Mouse (Mus musculus): ENCODE results near the gene Nsf.

DNA sequence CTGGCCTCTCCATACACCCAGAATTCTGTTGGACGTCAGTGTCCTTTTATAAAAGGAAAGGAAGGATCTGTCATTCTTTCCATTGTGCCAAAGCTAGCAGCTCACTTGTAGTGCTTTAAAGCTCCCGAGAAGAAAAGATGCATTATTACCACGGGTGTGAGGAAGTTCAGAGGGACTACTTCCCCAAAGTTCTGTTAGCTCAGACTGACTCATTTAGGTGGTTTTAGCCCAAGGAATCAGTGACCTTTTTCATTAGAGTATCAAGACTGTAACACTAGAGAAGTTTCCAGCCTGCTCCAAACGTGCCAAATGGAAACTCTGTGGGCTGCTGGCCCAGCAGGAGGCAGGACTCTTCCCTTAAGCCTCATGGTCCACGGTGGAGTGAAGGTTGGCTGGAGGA is 30.2 kb upstream of the Nsf start:
- TF ChIP-seq ZNF384 (IDR thresholded peaks at IDR 0.05; ENCODE audit: low read depth, low read length) (no peak), MAFK (IDR thresholded peaks at IDR 0.05; ENCODE audit: borderline replicate concordance, low read depth, low read length) (no peak), EP300 (IDR thresholded peaks at IDR 0.05; ENCODE audit: low read depth in 1 of 2, low read length in 2 of 2) (no peak), CTCF (IDR thresholded peaks at IDR 0.05 in 2 of 3, conservative IDR thresholded peaks at IDR 0.05 in 1 of 3; ENCODE audit: control insufficient read depth in 1 of 3, insufficient read depth in 1 of 3, low read depth in 2 of 3, low read length in 3 of 3, poor library complexity in 1 of 3, severe bottlenecking in 1 of 3) (no peak), GATA1 (IDR thresholded peaks at IDR 0.05; ENCODE audit: low read depth, low read length) (no peak), KAT2A (conservative IDR thresholded peaks at IDR 0.05; ENCODE audit: low read depth, low read length) (no peak), MAX (IDR thresholded peaks at IDR 0.05; ENCODE audit: low read length) (no peak), POLR2A (IDR thresholded peaks at IDR 0.05; ENCODE audit: control insufficient read depth in 1 of 2, insufficient read depth in 1 of 2, low read depth in 1 of 2, low read length in 2 of 2, poor library complexity in 1 of 2) (no peak), TCF12 (IDR thresholded peaks at IDR 0.05; ENCODE audit: low read depth, low read length) (no peak), TBP (IDR thresholded peaks at IDR 0.05; ENCODE audit: low read depth, low read length) (no peak), MEF2A (IDR thresholded peaks at IDR 0.05; ENCODE audit: extremely low read depth, insufficient replicate concordance, low read depth, low read length, poor library complexity, severe bottlenecking) (no peak)
